Mouse (Mus musculus): Measurements from ENCODE around the gene Podxl. TPM values are rescaled to one million over a fixed set of nuclear protein-coding genes. Genes with fewer than 3 reads are reported as not detected.

Podxl gene
- polyA plus RNA-seq, 1 experiment from 2014 or later, result 29.1 TPM

- Histone ChIP-seq H3K9ac (ENCODE audit: low read depth, low read length) (no peak overlapping the region), H3K4me3 (ENCODE audit: low read depth, low read length) (no peak overlapping the region), H3K4me2 (no peak overlapping the region), H3K27ac (ENCODE audit: low read depth, low read length) (peak overlapping the region; percentile 32; the same call in 1 of the 2 replicates), H3K4me1 (replicated peaks; ENCODE audit: control insufficient read depth, insufficient read depth, low read length) (peaks cover 43% of the 10 kb centered on the region), H3K27me3 (replicated peaks; ENCODE audit: control insufficient read depth, insufficient read depth, low read length) (no peaks in the 10 kb centered on the region), H3K36me3 (ENCODE audit: control insufficient read depth, insufficient read depth, low read length) (no peaks in the 10 kb centered on the region), H3K9me3 (ENCODE audit: control insufficient read depth, low read length) (no peaks in the 10 kb centered on the region)
- no peak for DNase-seq (ENCODE audit: low spot score)
- ATAC-seq (replicated peaks; ENCODE audit: low FRiP score), result no peak
- WGBS, result 62% methylated on average over 4 of the region's 4 CpGs
Measured at GRCm38 (mm10) chr6:31597136-31597460, 33.3 kb upstream of the Podxl start.

GRCm38 (mm10) chr6:31596346-31597135 lies 32.8 kb upstream of the Podxl start:
- no peaks in the 10 kb centered on the region for H3K27me3 ChIP-seq (replicated peaks; ENCODE audit: control insufficient read depth, insufficient read depth, low read length)
- peak overlapping the region; percentile 48; the same call in 1 of the 2 replicates for H3K27ac ChIP-seq (ENCODE audit: low read depth, low read length)
- no peak overlapping the region for H3K4me2 ChIP-seq
- WGBS, result 59% methylated on average over 20 of the region's 20 CpGs
- no peak overlapping the region for H3K4me3 ChIP-seq (ENCODE audit: low read depth, low read length)
- DNase-seq (ENCODE audit: low spot score) (no peak), ATAC-seq (replicated peaks; ENCODE audit: low FRiP score) (no peak)
- no peaks in the 10 kb centered on the region for H3K9me3 ChIP-seq (ENCODE audit: control insufficient read depth, low read length)
- H3K4me1 ChIP-seq (replicated peaks; ENCODE audit: control insufficient read depth, insufficient read depth, low read length), result peaks cover 45% of the 10 kb centered on the region
- no peaks in the 10 kb centered on the region for H3K36me3 ChIP-seq (ENCODE audit: control insufficient read depth, insufficient read depth, low read length)
- H3K9ac ChIP-seq (ENCODE audit: low read depth, low read length), result 0 out of 2 replicates have a peak overlapping the region, but pooled peaks have one; percentile 25

GRCm38 (mm10) chr6:31592579-31593238 lies 28.9 kb upstream of the Podxl start:
- ATAC-seq (replicated peaks; ENCODE audit: low FRiP score), result peak; percentile 70
- WGBS, result 67% methylated on average over 1 of the region's 1 CpGs
- Histone ChIP-seq H3K9ac (ENCODE audit: low read depth, low read length) (peak overlapping the region; percentile 51), H3K9me3 (ENCODE audit: control insufficient read depth, low read length) (no peaks in the 10 kb centered on the region), H3K4me2 (peak overlapping the region; percentile 47), H3K4me3 (ENCODE audit: low read depth, low read length) (no peak overlapping the region), H3K27ac (ENCODE audit: low read depth, low read length) (peak overlapping the region; percentile 81), H3K36me3 (ENCODE audit: control insufficient read depth, insufficient read depth, low read length) (no peaks in the 10 kb centered on the region), H3K4me1 (replicated peaks; ENCODE audit: control insufficient read depth, insufficient read depth, low read length) (peaks cover 64% of the 10 kb centered on the region), H3K27me3 (replicated peaks; ENCODE audit: control insufficient read depth, insufficient read depth, low read length) (no peaks in the 10 kb centered on the region)
- no peak for DNase-seq (ENCODE audit: low spot score)

DNA sequence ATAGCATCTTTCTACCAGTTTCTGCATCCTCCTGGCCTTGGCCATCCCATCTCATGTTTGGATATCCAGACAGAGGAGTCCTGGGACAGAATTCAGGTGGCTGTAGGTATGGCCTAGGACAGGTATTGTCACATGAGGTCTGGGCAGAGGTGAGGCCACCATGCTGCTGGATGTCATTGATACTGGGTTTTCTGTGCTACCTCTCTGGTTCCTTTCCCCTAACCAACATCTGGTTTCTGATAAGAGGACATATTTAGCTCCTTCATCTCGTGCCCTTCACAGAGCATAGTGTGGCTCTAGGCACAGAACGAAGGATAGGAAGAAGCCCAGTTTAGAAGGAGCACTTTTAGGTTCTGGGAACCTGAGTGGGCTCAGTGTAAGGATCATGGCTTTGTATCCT lies 28.3 kb upstream of the Podxl start:
- ATAC-seq (replicated peaks; ENCODE audit: low FRiP score) (peak; percentile 66), DNase-seq (ENCODE audit: low spot score) (no peak)
- Histone ChIP-seq H3K27ac (ENCODE audit: low read depth, low read length) (peak overlapping the region; percentile 81), H3K9me3 (ENCODE audit: control insufficient read depth, low read length) (no peaks in the 10 kb centered on the region), H3K4me1 (replicated peaks; ENCODE audit: control insufficient read depth, insufficient read depth, low read length) (peaks cover 65% of the 10 kb centered on the region), H3K4me2 (peak overlapping the region; percentile 47), H3K27me3 (replicated peaks; ENCODE audit: control insufficient read depth, insufficient read depth, low read length) (no peaks in the 10 kb centered on the region), H3K9ac (ENCODE audit: low read depth, low read length) (peak overlapping the region; percentile 51; the same call in 1 of the 2 replicates), H3K4me3 (ENCODE audit: low read depth, low read length) (no peak overlapping the region), H3K36me3 (ENCODE audit: control insufficient read depth, insufficient read depth, low read length) (no peaks in the 10 kb centered on the region)
- 39% methylated on average over 2 of the region's 2 CpGs for WGBS

DNA sequence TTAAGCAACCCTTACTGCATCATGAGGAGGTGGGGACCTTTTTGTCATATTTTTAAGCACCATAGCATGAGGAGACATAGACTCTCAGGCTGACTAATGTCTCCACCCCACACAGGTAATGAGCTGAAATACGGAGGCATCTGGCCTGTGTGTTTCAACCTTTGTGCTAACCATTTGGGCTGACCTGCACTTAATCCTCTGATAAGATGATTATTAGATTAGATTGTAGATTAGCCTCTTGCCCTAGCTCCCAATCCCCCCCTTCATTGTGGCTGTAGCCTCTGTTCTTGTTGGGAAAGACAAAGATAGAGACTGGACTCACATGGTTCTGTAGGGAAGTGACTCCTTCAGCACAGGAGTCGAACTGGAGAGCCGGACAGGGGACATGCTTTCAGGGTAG lies 27.9 kb upstream of the Podxl start:
- H3K4me1 ChIP-seq (replicated peaks; ENCODE audit: control insufficient read depth, insufficient read depth, low read length), result peaks cover 65% of the 10 kb centered on the region

DNA sequence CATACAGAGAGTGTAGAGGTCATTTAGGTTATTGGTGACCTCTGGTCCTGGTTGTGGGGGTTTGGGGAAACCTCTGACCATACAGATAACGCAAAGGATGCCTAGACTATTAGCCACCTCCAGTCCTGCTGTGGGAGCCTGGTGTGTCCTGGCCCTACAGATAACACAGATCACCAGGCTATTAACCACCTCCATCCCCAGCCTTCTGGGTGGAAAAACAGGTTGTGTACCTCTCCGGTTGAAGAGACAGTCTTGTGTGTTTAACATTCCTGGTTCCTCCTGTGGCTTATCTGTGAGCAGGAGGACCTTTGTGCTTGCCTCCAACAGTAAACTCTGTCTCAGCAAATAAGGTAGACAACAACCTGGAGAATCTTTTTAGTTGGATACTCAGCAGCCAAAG lies 27.0 kb upstream of the Podxl start:
- no peak overlapping the region for H3K4me3 ChIP-seq (ENCODE audit: low read depth, low read length)
- H3K27ac ChIP-seq (ENCODE audit: low read depth, low read length), result peak overlapping the region; percentile 81
- DNase-seq (ENCODE audit: low spot score) (no peak), ATAC-seq (replicated peaks; ENCODE audit: low FRiP score) (no peak)
- no peaks in the 10 kb centered on the region for H3K9me3 ChIP-seq (ENCODE audit: control insufficient read depth, low read length)
- H3K4me2 ChIP-seq, result peak overlapping the region; percentile 23; the same call in 1 of the 2 replicates
- 21% methylated on average over 2 of the region's 2 CpGs for WGBS
- H3K9ac ChIP-seq (ENCODE audit: low read depth, low read length), result peak overlapping the region; percentile 3; the same call in 1 of the 2 replicates
- H3K36me3 ChIP-seq (ENCODE audit: control insufficient read depth, insufficient read depth, low read length), result no peaks in the 10 kb centered on the region
- H3K4me1 ChIP-seq (replicated peaks; ENCODE audit: control insufficient read depth, insufficient read depth, low read length), result peaks cover 69% of the 10 kb centered on the region
- no peaks in the 10 kb centered on the region for H3K27me3 ChIP-seq (replicated peaks; ENCODE audit: control insufficient read depth, insufficient read depth, low read length)

More for the DNA sequence above, 27.9 kb upstream of the Podxl start:
- Histone ChIP-seq H3K36me3 (ENCODE audit: control insufficient read depth, insufficient read depth, low read length) (no peaks in the 10 kb centered on the region), H3K4me3 (ENCODE audit: low read depth, low read length) (no peak overlapping the region), H3K4me2 (no peak overlapping the region), H3K27ac (ENCODE audit: low read depth, low read length) (peak overlapping the region; percentile 81; the same call in 1 of the 2 replicates), H3K9ac (ENCODE audit: low read depth, low read length) (no peak overlapping the region), H3K9me3 (ENCODE audit: control insufficient read depth, low read length) (no peaks in the 10 kb centered on the region), H3K27me3 (replicated peaks; ENCODE audit: control insufficient read depth, insufficient read depth, low read length) (no peaks in the 10 kb centered on the region)
- no peak for ATAC-seq (replicated peaks; ENCODE audit: low FRiP score)
- no peak for DNase-seq (ENCODE audit: low spot score)
- WGBS, result 76% methylated on average over 3 of the region's 3 CpGs

DNA sequence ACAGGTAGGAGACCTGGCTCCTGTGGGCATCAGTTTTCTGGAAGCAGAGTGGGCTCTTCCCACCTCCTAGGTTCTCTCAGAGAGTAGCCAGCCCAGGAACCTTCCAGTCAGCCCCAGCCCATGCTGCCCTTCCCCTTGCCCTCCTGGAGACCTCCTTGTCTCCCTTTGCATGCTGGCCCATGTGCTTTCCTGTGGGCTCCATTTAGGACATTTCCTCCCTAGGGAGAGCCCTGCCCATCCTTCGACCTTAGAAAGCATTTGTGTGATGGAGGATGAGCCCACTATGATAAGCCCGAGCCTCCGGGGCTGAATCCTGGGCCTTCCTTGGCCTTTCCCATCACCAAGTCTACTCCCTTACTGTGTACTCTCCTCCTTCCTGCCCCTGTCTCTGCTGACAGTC lies 25.5 kb upstream of the Podxl start:
- WGBS, result 58% methylated on average over 3 of the region's 3 CpGs
- H3K27ac ChIP-seq (ENCODE audit: low read depth, low read length), result peak overlapping the region; percentile 11; the same call in 1 of the 2 replicates

DNA sequence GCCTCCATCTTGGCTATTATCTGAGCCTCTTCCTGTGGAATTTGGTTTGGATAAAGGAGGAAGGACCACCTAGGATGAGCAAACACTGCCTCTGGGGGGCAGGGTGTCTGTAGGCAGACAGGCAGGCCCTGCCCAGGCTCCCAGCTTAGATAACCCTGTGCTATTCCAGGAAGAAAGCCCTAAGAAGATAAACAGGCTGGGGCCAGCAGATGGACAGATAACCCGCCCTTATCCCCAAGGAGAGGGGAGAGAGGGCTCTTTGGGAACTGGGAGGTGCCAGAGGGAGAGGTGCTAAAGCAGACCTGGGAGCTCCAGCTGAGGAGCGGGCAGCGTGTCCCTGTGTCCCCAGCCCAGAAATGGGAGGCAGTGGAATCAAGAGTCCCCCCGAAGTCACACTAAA lies 23.9 kb upstream of the Podxl start:
- H3K4me3 ChIP-seq (ENCODE audit: low read depth, low read length), result no peak overlapping the region
- peak; percentile 47 for DNase-seq (ENCODE audit: low spot score)

More for the DNA sequence above, 25.5 kb upstream of the Podxl start:
- H3K27me3 ChIP-seq (replicated peaks; ENCODE audit: control insufficient read depth, insufficient read depth, low read length), result no peaks in the 10 kb centered on the region
- no peak overlapping the region for H3K9ac ChIP-seq (ENCODE audit: low read depth, low read length)
- no peak for ATAC-seq (replicated peaks; ENCODE audit: low FRiP score)
- no peak overlapping the region for H3K4me2 ChIP-seq
- H3K4me3 ChIP-seq (ENCODE audit: low read depth, low read length), result no peak overlapping the region
- H3K36me3 ChIP-seq (ENCODE audit: control insufficient read depth, insufficient read depth, low read length), result no peaks in the 10 kb centered on the region
- H3K9me3 ChIP-seq (ENCODE audit: control insufficient read depth, low read length), result no peaks in the 10 kb centered on the region
- no peak for DNase-seq (ENCODE audit: low spot score)
- peaks cover 75% of the 10 kb centered on the region for H3K4me1 ChIP-seq (replicated peaks; ENCODE audit: control insufficient read depth, insufficient read depth, low read length)

More for the DNA sequence above, 23.9 kb upstream of the Podxl start:
- WGBS, result 35% methylated on average over 4 of the region's 4 CpGs
- H3K9ac ChIP-seq (ENCODE audit: low read depth, low read length), result peak overlapping the region; percentile 53
- no peaks in the 10 kb centered on the region for H3K27me3 ChIP-seq (replicated peaks; ENCODE audit: control insufficient read depth, insufficient read depth, low read length)
- H3K4me1 ChIP-seq (replicated peaks; ENCODE audit: control insufficient read depth, insufficient read depth, low read length), result peaks cover 63% of the 10 kb centered on the region
- no peaks in the 10 kb centered on the region for H3K36me3 ChIP-seq (ENCODE audit: control insufficient read depth, insufficient read depth, low read length)
- H3K9me3 ChIP-seq (ENCODE audit: control insufficient read depth, low read length), result no peaks in the 10 kb centered on the region
- ATAC-seq (replicated peaks; ENCODE audit: low FRiP score), result peak; percentile 86
- H3K27ac ChIP-seq (ENCODE audit: low read depth, low read length), result peak overlapping the region; percentile 83
- peak overlapping the region; percentile 36 for H3K4me2 ChIP-seq
